Mouse (Mus musculus) spleen, adult 2 months (tissue): ENCODE data around the gene Ubr4. TPM values are rescaled to one million over a fixed set of nuclear protein-coding genes. Genes with fewer than 3 reads are reported as not detected.

Experiments used
- DNase-seq, 2 experiments: peaks; one replicate each; pipeline versions ENCODE4 v3.0.0 to v3.0.0-alpha.2; 2012 to 2021; ENCODE audit warnings: low spot score in 2 of 2, low read depth in 1 of 2
- H3K27ac ChIP-seq: fragments of 200-500 bp; 2 replicates; pipeline ENCODE4 v1.5.1; 2012; ENCODE audit warnings: low read length, inconsistent platforms; ENCODE audit not compliant: insufficient read depth
- H3K27me3 ChIP-seq: fragments of 200-500 bp; 2 replicates; pipeline ENCODE4 v1.6.1; 2012; ENCODE audit warnings: mild to moderate bottlenecking, moderate library complexity, low read length, inconsistent platforms; ENCODE audit not compliant: control insufficient read depth, insufficient read depth
- H3K36me3 ChIP-seq: fragments of 200-500 bp; 2 replicates; pipeline ENCODE4 v1.6.1; 2012; ENCODE audit warnings: mild to moderate bottlenecking, low read length, inconsistent platforms; ENCODE audit not compliant: control insufficient read depth, insufficient read depth
- H3K4me1 ChIP-seq: fragments of 200-500 bp; 2 replicates; pipeline ENCODE4 v1.6.1; 2011; ENCODE audit warnings: inconsistent platforms; ENCODE audit not compliant: control insufficient read depth, insufficient read depth, insufficient read length
- H3K4me3 ChIP-seq: fragments of 200-500 bp; 2 replicates; pipeline ENCODE4 v1.5.1; 2011; ENCODE audit warnings: mild to moderate bottlenecking, inconsistent platforms; ENCODE audit not compliant: insufficient read depth, insufficient read length; ENCODE audit errors: extremely low read depth
- CTCF ChIP-seq: fragments of 200-500 bp; IDR thresholded peaks from 2 replicates; pipeline ENCODE4 v1.5.1; 2011; ENCODE audit warnings: mild to moderate bottlenecking, inconsistent platforms; ENCODE audit not compliant: insufficient read depth, insufficient read length, insufficient replicate concordance; ENCODE audit errors: extremely low read depth
- POLR2A ChIP-seq: fragments of 200-500 bp; IDR thresholded peaks from 2 replicates; pipeline ENCODE4 v1.6.1; 2011; ENCODE audit warnings: low read depth, low read length, inconsistent platforms
- WGBS: fragments of 180-500 bp; shearing (Covaris S2); methylation state at CpG from one replicate; pipeline ENCODE4 v1.1.7; 2018; 5-methylcytosine and 5-hydroxymethylcytosine counted together
- polyA plus RNA-seq: library from polyadenylated mRNA; depleted of rRNA; stranded (reverse); fragments of >200 nt; gene quantifications from 2 replicates; pipeline ENCODE4 v1.2.3, GENCODE M21; 2012

Gene Ubr4
- polyA plus RNA-seq, 1 experiment: 201 TPM

GRCm38 (mm10) chr4:139352832-139353231, 423 bp downstream of the Ubr4 start:
- Histone ChIP-seq H3K36me3 (peaks cover 19% of the 10 kb centered on the region), H3K4me1 (peaks cover 12% of the 10 kb centered on the region; the same call in 1 of the 2 replicates), H3K27me3 (no peaks in the 10 kb centered on the region), H3K4me3 (peak overlapping the region; percentile 98), H3K27ac (peak overlapping the region; percentile 99; the same call in 1 of the 2 replicates)
- WGBS: 1% methylated on average over 7 of the region's 7 CpGs
- no peak for DNase-seq
- TF ChIP-seq CTCF: no peak
- TF ChIP-seq POLR2A: no peak

- Histone ChIP-seq H3K4me3 (no peak overlapping the region), H3K27me3 (no peaks in the 10 kb centered on the region), H3K27ac (no peak overlapping the region), H3K4me1 (peaks cover 4% of the 10 kb centered on the region; the same call in 1 of the 2 replicates), H3K36me3 (peaks cover 39% of the 10 kb centered on the region)
- WGBS: 96% methylated on average over 3 of the region's 3 CpGs
- TF ChIP-seq POLR2A (no peak), CTCF (no peak)
- DNase-seq: no peak
Observed at GRCm38 (mm10) chr4:139357211-139357610, 4.8 kb downstream of the Ubr4 start.

- Histone ChIP-seq H3K27me3 (no peaks in the 10 kb centered on the region), H3K27ac (no peak overlapping the region), H3K4me3 (no peak overlapping the region), H3K36me3 (peaks cover 56% of the 10 kb centered on the region), H3K4me1 (no peaks in the 10 kb centered on the region)
- WGBS: 86% methylated on average over 11 of the region's 11 CpGs
- no peak for DNase-seq
- TF ChIP-seq POLR2A (no peak), CTCF (no peak)
Observed at GRCm38 (mm10) chr4:139360761-139361548, 8.5 kb downstream of the Ubr4 start.

- Histone ChIP-seq H3K36me3 (peaks cover 55% of the 10 kb centered on the region), H3K27ac (no peak overlapping the region), H3K27me3 (no peaks in the 10 kb centered on the region), H3K4me3 (no peak overlapping the region), H3K4me1 (no peaks in the 10 kb centered on the region)
- no peak for DNase-seq
- TF ChIP-seq CTCF (no peak), POLR2A (no peak)
- 96% methylated on average over 3 of the region's 3 CpGs for WGBS
Observed at GRCm38 (mm10) chr4:139367336-139367735, 14.9 kb downstream of the Ubr4 start.

GRCm38 (mm10) chr4:139368038-139368437, 15.6 kb downstream of the Ubr4 start:
- Histone ChIP-seq H3K36me3 (peaks cover 51% of the 10 kb centered on the region), H3K4me1 (no peaks in the 10 kb centered on the region), H3K27me3 (no peaks in the 10 kb centered on the region), H3K27ac (no peak overlapping the region), H3K4me3 (no peak overlapping the region)
- 92% methylated on average over 5 of the region's 5 CpGs for WGBS
- no peak for TF ChIP-seq POLR2A
- TF ChIP-seq CTCF: no peak
- no peak for DNase-seq

GRCm38 (mm10) chr4:139373130-139373529, 20.7 kb downstream of the Ubr4 start:
- TF ChIP-seq POLR2A (no peak), CTCF (no peak)
- no peak overlapping the region for H3K27ac ChIP-seq
- H3K27me3 ChIP-seq: no peaks in the 10 kb centered on the region
- H3K4me1 ChIP-seq: no peaks in the 10 kb centered on the region
- DNase-seq: no peak
- WGBS: 92% methylated on average over 4 of the region's 4 CpGs
- peaks cover 19% of the 10 kb centered on the region for H3K36me3 ChIP-seq
- H3K4me3 ChIP-seq: no peak overlapping the region

GRCm38 (mm10) chr4:139373531-139373930, 21.1 kb downstream of the Ubr4 start:
- no peak for DNase-seq
- WGBS: 92% methylated on average over 10 of the region's 10 CpGs
- H3K27me3 ChIP-seq: no peaks in the 10 kb centered on the region
- no peak overlapping the region for H3K4me3 ChIP-seq
- H3K36me3 ChIP-seq: peaks cover 18% of the 10 kb centered on the region
- no peaks in the 10 kb centered on the region for H3K4me1 ChIP-seq
- no peak overlapping the region for H3K27ac ChIP-seq
- no peak for TF ChIP-seq POLR2A
- no peak for TF ChIP-seq CTCF
